Mouse (Mus musculus) limb, embryonic 10.5 days (tissue): Measurements from ENCODE around the gene 1700010B08Rik. TPM values are rescaled to one million over a fixed set of nuclear protein-coding genes. Genes with fewer than 3 reads are reported as not detected.

ENCODE experiments used
- DNase-seq: peaks from one replicate; pipeline ENCODE4 v3.0.0-alpha.2; 2017; ENCODE audit warnings: low spot score
- H3K27ac ChIP-seq: fragments of 300-500 bp; sonication (generic); 2 replicates; pipeline ENCODE4 v1.5.1; 2016; ENCODE audit warnings: mild to moderate bottlenecking
- H3K27me3 ChIP-seq: fragments of 300-500 bp; sonication (generic); 2 replicates; pipeline ENCODE4 v1.6.1; 2016; ENCODE audit warnings: low read depth, mild to moderate bottlenecking; ENCODE audit not compliant: poor library complexity, severe bottlenecking
- H3K36me3 ChIP-seq: fragments of 300-500 bp; sonication (generic); 2 replicates; pipeline ENCODE4 v1.6.1; 2016; ENCODE audit warnings: mild to moderate bottlenecking, moderate library complexity
- H3K4me1 ChIP-seq: fragments of 300-500 bp; sonication (generic); 2 replicates; pipeline ENCODE4 v1.6.1; 2016
- H3K4me3 ChIP-seq: fragments of 300-500 bp; sonication (generic); 2 replicates; pipeline ENCODE4 v1.5.1; 2016; ENCODE audit warnings: mild to moderate bottlenecking, moderate library complexity
- H3K9me3 ChIP-seq: fragments of 300-500 bp; sonication (generic); replicated peaks from 2 replicates; pipeline ENCODE4 v1.6.1; 2016; ENCODE audit warnings: mild to moderate bottlenecking
- WGBS: fragments of 180-500 bp; shearing (Covaris S2); methylation state at CpG from one replicate; pipeline ENCODE4 v1.1.7; 2016; 5-methylcytosine and 5-hydroxymethylcytosine counted together
- microRNA-seq: library from miRNA; unstranded; fragments of <30 nt; microRNA quantifications from one replicate; pipeline ENCODE4, GENCODE M21; 2017
- polyA plus RNA-seq: library from polyadenylated mRNA; unstranded; fragments of >200 nt; fragmentation: Nextera tagmentation; extraction: Ambion mirVana; gene quantifications from 2 replicates; pipeline ENCODE4 v1.2.1, GENCODE M21; 2016

Gene 1700010B08Rik
- polyA plus RNA-seq, 1 experiment from 2014 or later: not detected

- H3K27me3 ChIP-seq: no peaks in the 10 kb centered on the region
- H3K4me3 ChIP-seq: no peak overlapping the region
- 93% methylated on average over 6 of the region's 6 CpGs for WGBS
- H3K9me3 ChIP-seq: no peaks in the 10 kb centered on the region
- no peak overlapping the region for H3K27ac ChIP-seq
- peaks cover 14% of the 10 kb centered on the region for H3K4me1 ChIP-seq
- H3K36me3 ChIP-seq: peaks cover 31% of the 10 kb centered on the region
- no peak for DNase-seq
These were observed 41.4 kb downstream of the 1700010B08Rik start for GRCm38 (mm10) chr2:173760607-173761006.

- DNase-seq: no peak
- Histone ChIP-seq H3K27me3 (no peaks in the 10 kb centered on the region), H3K36me3 (peaks cover 53% of the 10 kb centered on the region), H3K4me1 (peaks cover 30% of the 10 kb centered on the region), H3K4me3 (no peak overlapping the region), H3K27ac (0 out of 2 replicates have a peak overlapping the region, but pooled peaks have one; percentile 26), H3K9me3 (no peaks in the 10 kb centered on the region)
- 55% methylated on average over 3 of the region's 3 CpGs for WGBS
These were observed 45.4 kb downstream of the 1700010B08Rik start for GRCm38 (mm10) chr2:173764629-173765028.

GRCm38 (mm10) chr2:173767959-173768595 lies 48.9 kb downstream of the 1700010B08Rik start:
- no peak overlapping the region for H3K4me3 ChIP-seq
- 58% methylated on average over 8 of the region's 8 CpGs for WGBS
- peaks cover 56% of the 10 kb centered on the region for H3K4me1 ChIP-seq
- no peak overlapping the region; the same call in 1 of the 2 replicates for H3K27ac ChIP-seq
- peaks cover 55% of the 10 kb centered on the region for H3K36me3 ChIP-seq
- no peaks in the 10 kb centered on the region for H3K9me3 ChIP-seq
- DNase-seq: no peak
- H3K27me3 ChIP-seq: no peaks in the 10 kb centered on the region

GRCm38 (mm10) chr2:173769183-173769582 lies 50.0 kb downstream of the 1700010B08Rik start:
- DNase-seq: no peak
- Histone ChIP-seq H3K4me3 (no peak overlapping the region), H3K36me3 (peaks cover 51% of the 10 kb centered on the region), H3K4me1 (peaks cover 56% of the 10 kb centered on the region), H3K9me3 (no peaks in the 10 kb centered on the region), H3K27me3 (no peaks in the 10 kb centered on the region), H3K27ac (no peak overlapping the region)
- WGBS: 85% methylated on average over 10 of the region's 10 CpGs

- Histone ChIP-seq H3K9me3 (no peaks in the 10 kb centered on the region), H3K27ac (no peak overlapping the region), H3K4me3 (no peak overlapping the region), H3K27me3 (no peaks in the 10 kb centered on the region), H3K36me3 (peaks cover 47% of the 10 kb centered on the region), H3K4me1 (peaks cover 59% of the 10 kb centered on the region)
- DNase-seq: no peak
- WGBS: 85% methylated on average over 5 of the region's 5 CpGs
These were observed 51.4 kb downstream of the 1700010B08Rik start for GRCm38 (mm10) chr2:173770620-173771019.

Small RNAs within 50 kb of the gene (microRNA-seq; reads per million reads assigned to microRNA genes)
- not detected for gene Mir6340

Other genes with a start within 250 kb of the 1700010B08Rik start
- gene 1700021F07Rik, start 196.8 kb upstream of the 1700010B08Rik start, polyA plus RNA-seq: not detected in 2 replicates
- not detected in 2 replicates for gene Ankrd60, start 141.1 kb upstream of the 1700010B08Rik start, polyA plus RNA-seq
- gene Rab22a, start 59.7 kb upstream of the 1700010B08Rik start, polyA plus RNA-seq: 23.8 and 28.4 TPM in 2 replicates
- gene Vapb, start 18.1 kb downstream of the 1700010B08Rik start, polyA plus RNA-seq: 7.6 and 9.0 TPM in 2 replicates